Mouse (Mus musculus): ENCODE data around the gene Tut7.

GRCm38 (mm10) chr13:59766786-59767515, 56.0 kb downstream of the Tut7 start:
- TF ChIP-seq CTCF (conservative IDR thresholded peaks at IDR 0.05; ENCODE audit: low read length) = no peak
- TF ChIP-seq POU5F1 (IDR thresholded peaks at IDR 0.05; ENCODE audit: borderline replicate concordance, low read length) = no peak
